Mouse (Mus musculus): Measurements from ENCODE around the gene Smcr8. TPM values are rescaled to one million over a fixed set of nuclear protein-coding genes. Genes with fewer than 3 reads are reported as not detected.

The Smcr8 gene
- polyA plus RNA-seq, 1 experiment from 2014 or later, result 9.2 TPM

DNA sequence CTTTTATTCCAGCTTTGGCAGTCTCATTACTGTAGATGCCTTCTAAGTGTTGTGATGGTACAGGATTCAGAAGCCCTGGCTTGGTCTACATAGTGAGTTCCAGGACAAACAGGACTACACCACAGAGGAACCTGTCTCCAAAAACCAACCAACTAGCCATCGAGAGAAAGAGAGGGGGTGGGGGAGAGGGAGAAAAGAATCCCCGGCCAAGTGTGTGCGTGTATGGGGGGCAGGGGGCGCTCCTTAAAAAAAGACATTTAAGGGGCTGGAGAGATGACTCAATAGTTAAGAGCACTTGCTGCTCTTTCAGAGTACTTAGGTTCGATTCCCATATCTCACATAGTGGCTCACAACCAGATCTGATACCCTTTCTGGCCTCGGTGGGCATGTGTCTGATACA is 1.7 kb upstream of the Smcr8 start:
- Histone ChIP-seq H3K4me3 (ENCODE audit: low read depth, low read length) (peak overlapping the region; percentile 79; the same call in 1 of the 2 replicates), H3K27me3 (ENCODE audit: control insufficient read depth, insufficient read depth, low read length) (no peaks in the 10 kb centered on the region), H3K4me1 (ENCODE audit: control insufficient read depth, insufficient read depth, low read length) (peaks cover 41% of the 10 kb centered on the region), H3K36me3 (ENCODE audit: control insufficient read depth, insufficient read depth, low read length) (no peaks in the 10 kb centered on the region), H3K4me2 (peak overlapping the region; percentile 79), H3K9ac (ENCODE audit: low read length) (peak overlapping the region; percentile 21; the same call in 1 of the 2 replicates), H3K27ac (ENCODE audit: low read depth, low read length) (no peak overlapping the region), H3K9me3 (ENCODE audit: control insufficient read depth, low read length) (no peaks in the 10 kb centered on the region)
- DNase-seq (ENCODE audit: low spot score, missing footprints) (no peak), ATAC-seq (ENCODE audit: low FRiP score) (no peak)
- 60% methylated on average over 6 of the region's 6 CpGs for WGBS

DNA sequence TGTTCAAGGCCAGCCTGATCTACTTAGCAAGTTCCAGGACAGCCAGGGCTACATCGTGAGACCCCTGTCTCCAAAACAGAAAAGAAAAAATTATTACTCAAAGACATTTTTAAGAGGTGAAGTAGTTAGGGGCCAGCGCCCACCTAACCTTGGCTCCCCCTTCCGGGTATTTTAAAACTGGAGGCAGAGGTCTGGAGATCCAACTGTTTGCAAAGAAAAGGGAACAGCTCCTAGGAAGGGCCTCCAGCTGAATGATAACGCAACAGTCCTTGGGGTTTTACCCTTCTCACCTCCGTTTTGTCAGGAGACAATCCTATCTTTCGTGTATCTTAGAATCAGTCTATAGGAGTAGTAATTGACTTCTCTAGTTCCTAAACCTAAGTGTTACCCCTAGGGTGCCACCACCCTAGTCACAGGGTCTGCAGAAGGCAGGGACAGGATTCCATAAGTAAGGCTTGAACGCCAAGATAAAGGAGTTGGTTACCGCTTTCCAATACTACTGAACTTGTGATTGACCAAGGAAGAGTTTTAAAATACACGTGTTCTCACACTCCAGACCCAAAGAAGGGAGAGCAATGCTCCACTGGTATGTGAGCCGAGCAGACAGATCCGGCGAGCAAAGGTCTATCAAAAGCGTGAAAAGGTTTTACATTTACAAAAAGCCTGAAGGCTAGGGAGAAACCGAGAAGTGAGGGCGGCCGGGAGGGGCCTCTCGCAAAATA is 1.1 kb upstream of the Smcr8 start:
- H3K4me2 ChIP-seq, result peak overlapping the region; percentile 79
- H3K27ac ChIP-seq (ENCODE audit: low read depth, low read length), result no peak overlapping the region
- peak overlapping the region; percentile 83 for H3K9ac ChIP-seq (ENCODE audit: low read length)
- ATAC-seq (ENCODE audit: low FRiP score) (no peak), DNase-seq (ENCODE audit: low spot score, missing footprints) (peak; percentile 85)
- peaks cover 48% of the 10 kb centered on the region for H3K4me1 ChIP-seq (ENCODE audit: control insufficient read depth, insufficient read depth, low read length)
- peak overlapping the region; percentile 79 for H3K4me3 ChIP-seq (ENCODE audit: low read depth, low read length)
- no peaks in the 10 kb centered on the region for H3K36me3 ChIP-seq (ENCODE audit: control insufficient read depth, insufficient read depth, low read length)
- no peaks in the 10 kb centered on the region for H3K27me3 ChIP-seq (ENCODE audit: control insufficient read depth, insufficient read depth, low read length)
- WGBS, result 6% methylated on average over 17 of the region's 17 CpGs
- no peaks in the 10 kb centered on the region for H3K9me3 ChIP-seq (ENCODE audit: control insufficient read depth, low read length)

DNA sequence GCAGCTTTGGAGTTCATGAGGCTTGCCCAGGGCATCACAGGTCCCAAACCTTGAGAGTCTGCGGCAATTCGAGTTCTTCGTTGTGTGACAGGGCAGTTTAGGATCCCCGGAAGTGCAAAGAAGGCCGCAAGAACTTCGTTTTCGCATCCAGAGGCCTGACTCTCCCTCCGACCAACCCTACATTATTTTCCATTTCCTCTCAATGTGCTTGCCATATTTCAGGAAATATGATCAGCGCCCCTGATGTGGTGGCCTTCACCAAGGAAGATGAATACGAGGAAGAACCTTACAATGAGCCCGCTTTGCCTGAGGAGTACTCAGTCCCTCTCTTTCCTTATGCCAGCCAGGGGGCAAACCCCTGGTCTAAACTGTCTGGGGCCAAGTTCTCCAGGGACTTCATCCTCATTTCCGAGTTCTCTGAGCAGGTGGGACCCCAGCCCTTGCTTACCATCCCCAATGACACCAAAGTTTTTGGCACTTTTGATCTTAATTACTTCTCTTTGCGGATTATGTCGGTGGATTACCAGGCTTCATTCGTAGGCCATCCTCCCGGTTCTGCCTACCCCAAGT is 562 bp downstream of the Smcr8 start:
- Histone ChIP-seq H3K27ac (ENCODE audit: low read depth, low read length) (no peak overlapping the region; the same call in 1 of the 2 replicates), H3K9me3 (ENCODE audit: control insufficient read depth, low read length) (no peaks in the 10 kb centered on the region), H3K4me3 (ENCODE audit: low read depth, low read length) (peak overlapping the region; percentile 79), H3K4me1 (ENCODE audit: control insufficient read depth, insufficient read depth, low read length) (peaks cover 59% of the 10 kb centered on the region), H3K9ac (ENCODE audit: low read length) (peak overlapping the region; percentile 83), H3K36me3 (ENCODE audit: control insufficient read depth, insufficient read depth, low read length) (peaks cover 3% of the 10 kb centered on the region; the same call in 1 of the 2 replicates), H3K27me3 (ENCODE audit: control insufficient read depth, insufficient read depth, low read length) (no peaks in the 10 kb centered on the region), H3K4me2 (peak overlapping the region; percentile 79)
- 28% methylated on average over 16 of the region's 16 CpGs for WGBS
- DNase-seq (ENCODE audit: low spot score, missing footprints) (no peak), ATAC-seq (ENCODE audit: low FRiP score) (no peak)

DNA sequence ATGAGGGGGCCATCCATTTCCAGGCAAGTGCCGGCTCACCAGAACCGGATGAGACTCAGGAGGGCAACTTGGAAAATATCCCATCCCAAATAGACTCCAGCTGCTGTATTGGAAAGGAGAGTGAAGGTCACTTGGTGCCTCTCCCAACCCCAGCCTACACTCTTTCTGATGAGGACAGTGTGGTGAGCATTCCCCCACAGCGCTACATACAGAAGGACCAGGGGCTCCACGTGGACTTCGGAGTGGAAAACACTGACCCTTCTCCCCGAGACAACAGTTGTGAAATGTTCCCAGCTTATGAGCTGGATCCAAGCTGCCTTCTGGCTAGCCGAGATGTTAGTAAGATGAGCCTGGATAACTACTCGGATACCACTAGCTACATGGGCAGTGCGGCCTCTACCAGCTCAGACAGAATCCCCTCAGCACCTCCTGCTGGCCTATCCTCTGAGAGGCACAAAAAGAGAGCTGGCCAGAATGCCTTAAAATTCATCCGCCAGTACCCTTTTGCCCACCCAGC is 2.4 kb downstream of the Smcr8 start:
- no peak for DNase-seq (ENCODE audit: low spot score, missing footprints)
- H3K9me3 ChIP-seq (ENCODE audit: control insufficient read depth, low read length), result no peaks in the 10 kb centered on the region
- WGBS, result 89% methylated on average over 10 of the region's 10 CpGs
- peaks cover 6% of the 10 kb centered on the region; the same call in 1 of the 2 replicates for H3K36me3 ChIP-seq (ENCODE audit: control insufficient read depth, insufficient read depth, low read length)
- no peak overlapping the region; the same call in 1 of the 2 replicates for H3K4me3 ChIP-seq (ENCODE audit: low read depth, low read length)
- H3K9ac ChIP-seq (ENCODE audit: low read length), result peak overlapping the region; percentile 40
- H3K27me3 ChIP-seq (ENCODE audit: control insufficient read depth, insufficient read depth, low read length), result no peaks in the 10 kb centered on the region
- H3K27ac ChIP-seq (ENCODE audit: low read depth, low read length), result no peak overlapping the region
- no peak for ATAC-seq (ENCODE audit: low FRiP score)
- H3K4me1 ChIP-seq (ENCODE audit: control insufficient read depth, insufficient read depth, low read length), result peaks cover 59% of the 10 kb centered on the region
- peak overlapping the region; percentile 29 for H3K4me2 ChIP-seq

DNA sequence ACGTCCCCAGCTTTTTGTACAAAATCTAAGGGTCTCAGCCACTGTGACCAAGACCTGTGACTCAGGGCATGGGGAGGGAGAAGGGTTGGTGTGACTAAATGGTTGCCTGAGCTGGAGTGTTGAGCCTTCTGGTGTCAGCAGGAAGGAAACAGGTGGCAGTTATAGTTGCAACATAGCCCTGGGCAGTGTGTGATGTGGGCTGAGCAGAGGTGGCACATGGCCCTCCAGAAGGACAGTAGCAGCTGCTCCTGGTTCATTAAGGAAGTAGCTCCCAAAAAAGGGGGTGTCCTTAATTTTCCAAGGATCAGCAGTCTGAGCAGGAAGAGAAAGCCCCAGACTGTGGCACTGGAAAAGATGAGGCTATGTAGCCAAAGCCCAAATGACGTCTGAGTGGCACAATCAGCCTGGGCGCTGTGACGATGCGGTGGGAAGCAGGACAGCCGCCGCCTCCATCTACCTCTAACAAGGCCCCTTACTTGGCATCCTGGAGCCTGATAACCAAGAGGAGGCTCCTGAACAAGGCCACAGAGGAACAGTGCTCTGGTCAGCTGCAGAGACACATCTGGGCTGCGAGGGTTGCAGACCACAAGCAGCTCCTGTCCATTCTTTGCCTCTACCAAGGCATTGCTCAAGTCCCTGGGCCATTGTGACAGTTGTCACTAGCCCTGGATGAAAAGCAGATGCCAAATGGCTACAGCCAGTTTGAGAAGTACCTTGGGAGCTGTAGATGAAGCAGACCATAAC is 7.0 kb downstream of the Smcr8 start:
- DNase-seq (ENCODE audit: low spot score, missing footprints) (no peak), ATAC-seq (ENCODE audit: low FRiP score) (no peak)
- H3K27ac ChIP-seq (ENCODE audit: low read depth, low read length), result no peak overlapping the region
- H3K9ac ChIP-seq (ENCODE audit: low read length), result no peak overlapping the region
- H3K9me3 ChIP-seq (ENCODE audit: control insufficient read depth, low read length), result no peaks in the 10 kb centered on the region
- WGBS, result 93% methylated on average over 8 of the region's 8 CpGs
- no peak overlapping the region for H3K4me3 ChIP-seq (ENCODE audit: low read depth, low read length)
- H3K36me3 ChIP-seq (ENCODE audit: control insufficient read depth, insufficient read depth, low read length), result peaks cover 18% of the 10 kb centered on the region; the same call in 1 of the 2 replicates
- H3K4me1 ChIP-seq (ENCODE audit: control insufficient read depth, insufficient read depth, low read length), result peaks cover 29% of the 10 kb centered on the region
- no peaks in the 10 kb centered on the region for H3K27me3 ChIP-seq (ENCODE audit: control insufficient read depth, insufficient read depth, low read length)
- H3K4me2 ChIP-seq, result no peak overlapping the region

DNA sequence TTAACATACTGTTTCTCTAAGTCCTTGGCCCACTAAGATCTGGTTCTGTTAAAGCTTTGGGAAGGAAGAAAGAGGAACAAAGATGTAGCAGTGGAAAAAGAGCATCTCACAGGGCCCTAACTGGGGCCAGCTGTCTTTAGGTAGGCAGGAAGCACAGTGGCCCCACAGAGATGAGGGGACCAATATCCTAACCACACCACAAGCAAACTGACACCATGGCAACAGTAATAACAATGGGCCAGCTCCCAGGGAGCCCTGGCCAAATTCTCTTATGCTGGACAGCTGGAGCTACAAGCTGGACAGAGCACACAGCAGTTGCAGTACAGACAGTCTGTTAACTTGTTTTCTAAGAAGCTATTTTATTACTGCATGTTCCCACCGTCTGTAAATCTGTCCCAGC is 10.3 kb downstream of the Smcr8 start:
- no peak for DNase-seq (ENCODE audit: low spot score, missing footprints)
- Histone ChIP-seq H3K36me3 (ENCODE audit: control insufficient read depth, insufficient read depth, low read length) (peaks cover 15% of the 10 kb centered on the region; the same call in 1 of the 2 replicates), H3K4me1 (ENCODE audit: control insufficient read depth, insufficient read depth, low read length) (no peaks in the 10 kb centered on the region), H3K27me3 (ENCODE audit: control insufficient read depth, insufficient read depth, low read length) (no peaks in the 10 kb centered on the region), H3K4me2 (no peak overlapping the region), H3K9me3 (ENCODE audit: control insufficient read depth, low read length) (no peaks in the 10 kb centered on the region), H3K9ac (ENCODE audit: low read length) (no peak overlapping the region), H3K27ac (ENCODE audit: low read depth, low read length) (no peak overlapping the region), H3K4me3 (ENCODE audit: low read depth, low read length) (no peak overlapping the region)
- 57% methylated on average over 1 of the region's 1 CpGs for WGBS
- no peak for ATAC-seq (ENCODE audit: low FRiP score)

DNA sequence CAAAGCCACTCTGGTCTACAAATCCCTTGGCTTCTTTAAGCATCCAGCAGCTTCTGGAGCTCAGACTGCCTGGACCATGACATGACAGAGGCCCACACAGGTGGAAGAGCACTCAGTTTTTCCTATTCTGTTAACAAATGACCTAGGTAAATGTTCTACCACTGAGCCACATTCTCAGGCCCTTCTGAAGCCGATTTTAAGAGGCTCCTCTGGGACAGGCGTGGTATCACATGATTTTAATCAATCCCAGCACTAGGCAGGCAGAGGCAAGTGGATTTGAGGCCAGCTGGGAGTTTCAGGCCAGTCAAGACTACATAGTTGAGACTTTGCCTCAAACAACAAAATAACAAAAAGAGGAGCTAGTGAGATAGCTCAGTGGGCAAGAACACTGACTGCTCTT is 13.1 kb downstream of the Smcr8 start:
- Histone ChIP-seq H3K36me3 (ENCODE audit: control insufficient read depth, insufficient read depth, low read length) (peaks cover 13% of the 10 kb centered on the region; the same call in 1 of the 2 replicates), H3K4me2 (no peak overlapping the region), H3K27ac (ENCODE audit: low read depth, low read length) (no peak overlapping the region), H3K9ac (ENCODE audit: low read length) (no peak overlapping the region), H3K4me3 (ENCODE audit: low read depth, low read length) (no peak overlapping the region), H3K4me1 (ENCODE audit: control insufficient read depth, insufficient read depth, low read length) (no peaks in the 10 kb centered on the region), H3K9me3 (ENCODE audit: control insufficient read depth, low read length) (no peaks in the 10 kb centered on the region), H3K27me3 (ENCODE audit: control insufficient read depth, insufficient read depth, low read length) (no peaks in the 10 kb centered on the region)
- DNase-seq (ENCODE audit: low spot score, missing footprints) (no peak), ATAC-seq (ENCODE audit: low FRiP score) (no peak)
- WGBS, result 87% methylated on average over 2 of the region's 2 CpGs

DNA sequence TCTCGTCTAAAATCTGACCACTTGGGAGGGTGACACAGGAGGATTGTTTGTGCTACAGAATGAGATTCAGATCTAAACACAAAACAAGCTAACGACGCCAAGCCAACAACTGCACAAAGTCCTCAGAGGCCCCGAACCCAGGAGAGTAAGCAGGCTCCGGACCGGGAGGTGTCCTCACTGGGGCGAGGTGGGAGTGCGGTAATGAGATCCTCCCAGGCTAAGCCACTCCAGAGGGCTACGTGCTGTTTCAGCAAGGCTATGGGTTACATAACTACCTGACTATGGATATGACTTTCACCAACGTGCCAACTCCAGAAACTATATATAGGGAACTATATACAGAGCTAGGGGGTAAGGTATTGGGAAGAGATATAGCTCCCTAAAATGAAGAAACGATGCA is 19.0 kb downstream of the Smcr8 start:
- peaks cover 9% of the 10 kb centered on the region; the same call in 1 of the 2 replicates for H3K36me3 ChIP-seq (ENCODE audit: control insufficient read depth, insufficient read depth, low read length)
- DNase-seq (ENCODE audit: low spot score, missing footprints) (no peak), ATAC-seq (ENCODE audit: low FRiP score) (no peak)

More for the DNA sequence above, 19.0 kb downstream of the Smcr8 start:
- no peak overlapping the region for H3K4me2 ChIP-seq
- no peak overlapping the region for H3K27ac ChIP-seq (ENCODE audit: low read depth, low read length)
- H3K27me3 ChIP-seq (ENCODE audit: control insufficient read depth, insufficient read depth, low read length), result no peaks in the 10 kb centered on the region
- no peak overlapping the region for H3K9ac ChIP-seq (ENCODE audit: low read length)
- no peak overlapping the region for H3K4me3 ChIP-seq (ENCODE audit: low read depth, low read length)
- H3K4me1 ChIP-seq (ENCODE audit: control insufficient read depth, insufficient read depth, low read length), result no peaks in the 10 kb centered on the region
- WGBS, result 88% methylated on average over 11 of the region's 11 CpGs
- H3K9me3 ChIP-seq (ENCODE audit: control insufficient read depth, low read length), result no peaks in the 10 kb centered on the region
